Mouse (Mus musculus) lung, postnatal 36 days (tissue): ENCODE measurements around the gene Lrrn2.

Source experiments
- DNase-seq: peaks from one replicate; pipeline ENCODE4 v3.0.0; 2022; ENCODE audit warnings: mixed read lengths

Gene Lrrn2

DNA sequence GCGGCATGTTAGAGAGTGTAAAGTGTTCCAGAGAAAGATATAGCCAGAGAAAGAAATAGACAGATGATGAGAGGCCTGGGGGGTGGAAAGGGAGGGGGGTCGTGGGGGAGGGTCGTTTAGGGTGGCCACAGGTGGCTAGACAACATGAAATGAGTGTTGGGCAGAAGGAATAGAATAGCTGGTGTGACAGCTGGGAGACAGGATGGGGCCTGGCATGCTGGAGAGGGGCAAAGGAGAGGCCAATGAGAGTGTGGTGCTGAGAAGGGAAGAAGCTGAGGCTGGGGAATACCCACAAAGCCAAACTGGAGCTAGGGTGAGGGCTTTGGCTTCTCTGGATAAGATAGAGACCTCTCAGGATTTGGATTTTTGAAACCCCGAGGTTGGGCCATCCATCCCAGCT is 6.6 kb downstream of the Lrrn2 start:
- no peak for DNase-seq

DNA sequence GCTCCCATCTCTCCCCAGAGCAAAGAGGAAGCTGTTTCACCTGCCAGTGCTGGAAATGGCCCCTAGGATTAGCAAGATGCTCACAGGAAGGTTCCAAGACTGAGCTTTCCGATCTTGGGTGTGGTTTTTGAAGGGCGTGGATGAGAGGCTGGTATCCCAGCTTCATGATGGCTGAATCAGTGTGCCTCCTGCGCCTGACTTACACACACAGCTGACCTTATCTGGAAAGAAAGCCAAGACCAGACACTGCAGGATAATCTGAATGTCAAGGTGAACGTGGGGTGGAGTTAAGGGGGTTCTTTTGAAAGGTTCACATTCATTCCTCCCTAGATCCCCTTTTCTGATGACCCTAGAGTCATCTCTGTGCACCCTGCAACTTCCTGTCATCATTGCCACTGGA is 8.7 kb downstream of the Lrrn2 start:
- DNase-seq = no peak

GRCm38 (mm10) chr1:132890161-132890794 is 10.2 kb downstream of the Lrrn2 start:
- DNase-seq = no peak

GRCm38 (mm10) chr1:132892065-132892464 is 12.0 kb downstream of the Lrrn2 start:
- no peak for DNase-seq

DNA sequence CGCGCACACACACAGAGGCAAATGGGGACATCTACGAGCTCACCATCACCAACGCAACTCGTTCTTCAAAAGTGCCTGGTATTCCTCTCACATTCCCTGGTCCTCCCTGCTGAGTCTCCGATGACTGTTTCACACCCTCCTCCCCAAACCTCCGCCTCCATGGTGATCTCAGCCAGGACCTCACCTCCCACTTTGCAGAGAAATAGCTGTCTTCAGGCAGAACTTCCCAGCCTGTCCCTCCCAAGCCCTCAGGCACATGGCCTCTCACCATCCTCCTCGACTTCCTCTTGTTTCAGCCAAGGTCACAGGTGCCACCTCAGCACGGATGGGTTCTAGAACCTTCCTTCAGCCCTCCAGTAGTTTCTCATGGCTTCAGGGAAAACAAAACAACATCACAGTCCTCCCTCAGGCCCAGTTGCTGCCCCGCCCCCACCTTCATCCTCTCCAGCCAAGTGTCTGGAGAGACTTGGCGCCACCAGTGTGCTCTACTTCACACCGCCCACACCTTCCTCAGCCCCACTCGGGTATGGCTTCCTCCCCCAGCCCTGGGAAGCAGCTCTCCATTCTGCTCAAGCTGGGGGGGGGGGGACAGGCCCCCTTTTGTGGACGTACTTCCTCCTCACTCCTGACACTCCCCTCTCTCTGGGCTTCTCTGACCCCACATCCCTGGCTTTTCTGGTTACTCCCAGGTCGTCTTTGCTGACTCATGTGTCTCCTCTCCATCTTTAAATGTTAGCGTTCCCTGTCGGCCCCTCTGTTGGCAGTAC is 13.4 kb downstream of the Lrrn2 start:
- no peak for DNase-seq

GRCm38 (mm10) chr1:132899029-132899428 is 19.0 kb downstream of the Lrrn2 start:
- no peak for DNase-seq

DNA sequence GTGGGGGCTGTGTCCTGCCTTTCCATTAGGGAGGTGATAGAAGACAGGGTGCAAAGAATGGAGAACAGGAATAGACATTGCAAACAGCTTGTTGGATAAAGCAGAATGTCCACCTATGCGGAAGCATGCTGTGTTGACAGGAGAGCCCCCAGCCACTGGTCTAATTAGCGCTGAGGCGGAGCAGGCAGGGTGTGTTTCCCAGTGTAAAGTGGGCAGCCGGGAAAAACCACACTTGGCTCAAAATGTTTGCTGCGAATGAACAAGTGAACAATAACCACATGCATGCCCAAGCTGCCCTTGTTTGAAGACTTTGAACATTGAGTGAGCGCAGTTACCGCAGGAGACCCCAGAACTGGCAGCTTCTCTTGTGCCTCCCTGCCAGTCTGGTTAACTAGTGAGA is 19.6 kb downstream of the Lrrn2 start:
- DNase-seq = no peak

DNA sequence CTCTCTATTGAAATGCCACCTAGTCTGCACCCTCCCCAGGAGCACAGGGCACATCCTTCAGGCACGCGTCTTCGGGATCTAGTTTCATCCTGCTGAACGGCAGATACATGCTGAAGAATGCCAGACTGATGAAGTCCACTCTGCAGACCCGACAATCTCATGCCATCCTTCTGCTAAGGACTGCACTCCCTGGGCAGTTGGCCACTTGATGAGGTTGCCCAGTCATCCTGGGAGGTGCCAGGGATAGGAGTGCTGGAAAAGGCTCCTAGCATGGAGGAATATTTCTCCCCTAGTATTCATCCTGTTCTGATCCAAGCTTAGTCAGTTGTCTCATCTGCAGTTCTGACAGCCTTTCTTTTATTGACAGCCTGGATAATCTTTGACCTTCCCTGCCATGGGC is 20.9 kb downstream of the Lrrn2 start:
- no peak for DNase-seq

DNA sequence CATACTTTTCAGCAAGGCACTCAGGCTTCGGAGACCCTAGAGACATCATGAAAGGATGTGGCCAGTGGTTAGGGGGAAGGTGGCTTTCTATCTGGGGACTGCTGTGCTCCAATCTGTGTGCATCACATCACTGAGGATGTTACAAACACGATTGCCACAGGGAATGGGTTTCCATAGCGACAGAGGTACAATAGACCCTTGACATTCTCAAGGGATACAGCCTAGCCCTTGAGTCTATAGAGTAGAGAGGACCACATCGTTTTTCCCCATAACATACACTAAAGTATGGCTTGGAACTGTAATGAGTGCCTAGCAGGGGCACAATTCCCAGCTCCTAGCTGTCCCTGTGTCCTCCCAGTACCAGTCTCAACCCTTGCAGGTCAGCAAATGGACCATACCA is 23.4 kb downstream of the Lrrn2 start:
- no peak for DNase-seq

DNA sequence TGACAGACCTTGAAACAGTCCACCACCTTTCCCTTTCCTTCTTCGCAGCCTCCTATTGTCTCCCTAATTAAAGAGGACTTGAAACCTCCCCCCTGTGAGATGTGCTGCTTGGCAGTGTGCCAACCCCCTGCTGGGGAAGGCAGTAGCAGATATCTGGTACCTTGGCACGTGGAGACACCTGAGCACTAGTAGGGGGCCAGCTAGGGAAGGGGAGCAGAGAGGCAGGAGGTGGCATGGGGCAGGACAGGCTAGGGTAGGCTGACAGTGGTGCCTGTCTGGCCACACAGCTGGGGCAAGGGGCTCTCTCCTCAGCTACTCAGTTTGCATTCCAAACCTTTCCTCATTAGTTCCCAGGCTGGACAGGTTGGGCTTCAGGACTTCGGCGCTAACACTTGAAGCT is 29.0 kb downstream of the Lrrn2 start:
- no peak for DNase-seq

DNA sequence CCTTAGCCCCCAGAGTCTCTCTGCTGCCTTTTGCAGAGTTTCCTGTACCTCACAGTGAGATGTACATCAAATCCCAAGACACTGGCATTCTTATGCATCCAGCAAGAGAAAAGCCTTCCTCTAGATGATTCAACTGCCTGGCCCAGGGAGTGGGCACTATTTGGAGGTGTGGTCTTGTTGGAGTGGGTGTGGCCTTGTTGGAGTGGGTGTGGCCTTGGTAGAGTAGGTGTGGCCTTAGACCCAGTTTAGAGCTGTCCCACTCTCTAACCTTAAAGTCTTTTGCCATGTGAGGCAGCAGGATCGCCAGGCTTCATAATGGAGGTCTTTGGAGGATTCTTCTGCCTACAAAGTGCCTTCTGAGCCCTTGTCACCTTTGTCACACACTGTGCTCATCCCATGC is 29.9 kb downstream of the Lrrn2 start:
- DNase-seq = no peak

- no peak for DNase-seq
Observed at GRCm38 (mm10) chr1:132910414-132911041, 30.5 kb downstream of the Lrrn2 start.

GRCm38 (mm10) chr1:132915849-132916493 is 35.9 kb downstream of the Lrrn2 start:
- no peak for DNase-seq

- DNase-seq = no peak
Observed at GRCm38 (mm10) chr1:132917554-132917953, 37.5 kb downstream of the Lrrn2 start.

GRCm38 (mm10) chr1:132918117-132918680 is 38.1 kb downstream of the Lrrn2 start:
- DNase-seq = no peak

DNA sequence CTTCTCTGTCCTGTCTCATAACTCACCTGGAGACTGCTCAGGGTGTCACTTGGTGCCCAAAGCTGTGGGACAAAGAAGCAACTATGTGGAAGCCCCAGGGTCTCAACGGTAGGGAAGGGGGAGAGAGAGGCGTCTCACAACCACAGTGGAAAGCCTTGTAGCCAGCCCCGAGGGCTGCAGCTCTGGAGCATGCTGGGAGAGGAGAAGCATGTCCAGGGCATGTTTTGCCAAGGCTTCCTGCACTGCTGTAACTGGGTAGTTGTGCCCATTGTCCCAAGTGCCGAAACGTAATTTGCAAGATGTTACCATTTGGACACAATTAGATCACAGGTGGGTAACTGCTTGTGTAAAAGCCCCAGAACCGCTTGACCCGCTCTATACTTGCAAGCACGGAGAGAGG is 39.2 kb downstream of the Lrrn2 start:
- DNase-seq = no peak

DNA sequence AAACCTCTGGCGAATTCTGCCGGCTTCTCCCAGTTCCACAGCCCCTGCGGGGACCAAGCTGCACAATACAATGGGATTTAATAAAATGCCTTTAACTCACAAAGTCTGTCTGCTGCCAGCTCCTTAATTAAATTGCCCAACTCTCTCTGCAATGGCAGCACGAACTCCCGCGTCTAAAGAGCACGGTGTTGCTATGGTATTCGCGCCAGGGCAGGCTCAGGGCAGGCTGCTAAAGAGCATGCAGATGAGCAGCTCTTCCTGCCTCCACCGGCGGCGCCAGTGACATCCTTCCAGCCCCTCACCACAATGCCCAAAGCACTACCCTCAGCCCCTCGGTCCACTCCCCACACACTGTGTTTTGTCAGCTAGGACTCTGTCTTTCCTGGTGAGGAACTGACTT is 41.0 kb downstream of the Lrrn2 start:
- no peak for DNase-seq

- no peak for DNase-seq
Observed at GRCm38 (mm10) chr1:132922257-132922656, 42.2 kb downstream of the Lrrn2 start.

- DNase-seq = no peak
Observed at GRCm38 (mm10) chr1:132925270-132925669, 45.2 kb downstream of the Lrrn2 start.

DNA sequence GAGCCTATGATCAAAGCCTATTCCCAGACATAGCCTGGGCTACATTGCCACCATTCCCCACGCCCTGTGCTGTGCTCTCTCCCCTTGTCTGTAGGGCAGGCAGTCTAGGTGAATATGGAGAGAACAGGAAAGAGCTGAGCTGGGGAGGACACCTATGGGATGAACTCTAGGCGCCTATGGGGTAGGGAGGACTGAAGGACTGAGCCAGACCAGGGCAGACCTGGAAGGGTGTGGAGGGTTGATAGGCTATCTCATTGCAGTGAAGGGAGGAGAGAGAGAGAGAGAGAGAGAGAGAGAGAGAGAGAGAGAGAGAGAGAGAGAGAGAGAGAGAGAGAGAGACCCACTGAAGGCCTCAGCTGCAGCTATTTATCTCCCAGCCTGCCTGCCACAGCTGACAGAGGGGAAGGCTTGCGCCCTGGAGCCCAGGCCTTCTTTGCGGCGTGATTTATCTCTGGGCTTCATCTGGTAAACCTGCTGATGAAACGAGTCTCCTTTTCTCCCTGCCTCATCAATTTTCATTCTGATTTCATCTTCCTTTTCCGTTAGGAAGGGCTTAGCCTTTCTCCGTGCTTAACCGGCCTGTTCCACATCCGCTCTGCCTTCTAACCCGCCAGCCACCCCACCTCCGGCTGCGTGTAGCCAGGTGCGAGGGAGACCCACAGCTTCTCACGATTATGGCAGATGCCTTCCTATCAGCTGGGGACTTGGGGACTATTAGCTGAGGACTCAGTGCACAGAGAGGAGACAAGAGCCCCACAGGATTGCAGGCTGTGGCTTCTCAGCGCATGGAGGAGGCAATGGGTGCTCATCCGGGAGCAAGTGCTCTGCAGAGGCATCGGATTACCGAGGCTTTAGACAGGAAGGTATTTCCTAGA is 48.2 kb downstream of the Lrrn2 start:
- no peak for DNase-seq

- DNase-seq = no peak
Observed at GRCm38 (mm10) chr1:132928907-132929250, 48.8 kb downstream of the Lrrn2 start.

DNA sequence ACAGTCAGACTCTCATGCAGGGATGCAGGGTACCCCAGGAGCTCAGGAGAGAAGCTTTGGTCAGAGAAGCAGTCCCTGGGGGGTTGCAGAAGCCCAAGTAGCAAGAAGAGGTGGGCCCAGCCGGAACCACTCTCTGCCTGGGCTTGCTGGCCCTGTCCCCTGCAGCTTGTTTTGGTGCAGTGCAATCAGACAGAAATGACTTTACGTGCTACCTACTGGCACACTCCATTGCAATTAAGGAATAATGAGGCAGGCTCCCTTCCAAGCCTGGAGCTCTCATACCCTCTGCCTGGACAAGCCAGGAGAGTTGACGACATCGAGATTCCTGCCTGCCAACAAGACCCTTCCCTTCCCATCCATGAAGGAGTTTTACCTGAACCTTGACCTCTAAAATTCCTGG is 50.2 kb downstream of the Lrrn2 start:
- DNase-seq = no peak

DNA sequence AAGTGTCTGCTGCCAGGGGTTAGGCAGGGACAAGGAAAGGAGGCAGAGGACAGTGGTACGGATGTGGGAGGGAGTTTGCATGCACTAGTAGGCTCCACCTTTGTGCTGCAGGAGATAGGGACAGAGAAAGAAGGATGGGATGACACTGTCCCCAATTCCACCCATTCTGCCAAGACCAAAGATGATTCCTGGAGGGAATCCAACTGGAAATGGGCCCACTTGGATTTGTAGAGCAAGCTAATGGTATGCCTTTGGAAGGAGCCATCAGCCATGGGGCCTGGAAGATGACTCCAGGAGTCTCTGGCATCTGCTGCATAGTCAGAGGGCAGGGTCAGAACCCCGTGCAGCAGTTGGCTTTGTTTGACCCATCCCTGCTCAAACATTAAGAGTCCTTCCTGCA is 52.3 kb downstream of the Lrrn2 start:
- DNase-seq = no peak
